Mouse (Mus musculus) bone marrow, adult 2 months (tissue): ENCODE measurements at regions not wholly inside any gene's neighbourhood (a gene's known extent, or its start where the extent isn't known, plus 50 kb on each side); places are given as distances from the start of the nearest gene placed in this dataset.
"Not testable (repeated sequence)": the region's sequence is repeated elsewhere in the genome, so short reads cannot be mapped to it uniquely, and the experiment has no call there.

Experiments
- H3K27ac ChIP-seq: fragments of 200-500 bp; 2 replicates; pipeline ENCODE4 v1.5.1; 2012; ENCODE audit warnings: low read depth, mild to moderate bottlenecking, control low read depth, inconsistent platforms, low read length; ENCODE audit not compliant: control insufficient read depth, poor library complexity, insufficient read depth
- H3K4me1 ChIP-seq: fragments of 200-500 bp; 2 replicates; pipeline ENCODE4 v1.6.1; 2011; ENCODE audit warnings: low read length; ENCODE audit not compliant: control insufficient read depth, insufficient read depth
- H3K4me3 ChIP-seq: fragments of 200-500 bp; replicated peaks from 2 replicates; pipeline ENCODE3; 2011; ENCODE audit warnings: mild to moderate bottlenecking, low read depth, low read length, control low read depth; ENCODE audit not compliant: control insufficient read depth
- CTCF ChIP-seq: fragments of 200-500 bp; IDR thresholded peaks from 2 replicates; pipeline ENCODE4 v1.5.1; 2011; ENCODE audit warnings: low read length, control low read depth; ENCODE audit not compliant: control insufficient read depth, insufficient read depth
- POLR2A ChIP-seq: fragments of 200-500 bp; IDR thresholded peaks from 2 replicates; pipeline ENCODE4 v1.6.1; 2011; ENCODE audit warnings: low read depth, mild to moderate bottlenecking, control low read depth, low read length, borderline replicate concordance; ENCODE audit not compliant: control insufficient read depth
- WGBS: fragments of 180-500 bp; shearing (Covaris S2); methylation state at CpG from one replicate; pipeline ENCODE4 v1.1.7; 2018; 5-methylcytosine and 5-hydroxymethylcytosine counted together

GRCm38 (mm10) chr6:89121023-89121745, 219.1 kb downstream of the Tpra1 start:
- TF ChIP-seq CTCF (no peak), POLR2A (no peak)
- no peak overlapping the region for H3K4me3 ChIP-seq
- no peaks in the 10 kb centered on the region for H3K4me1 ChIP-seq
- H3K27ac ChIP-seq, result no peak overlapping the region
- 76% methylated on average over 4 of the region's 4 CpGs for WGBS

DNA sequence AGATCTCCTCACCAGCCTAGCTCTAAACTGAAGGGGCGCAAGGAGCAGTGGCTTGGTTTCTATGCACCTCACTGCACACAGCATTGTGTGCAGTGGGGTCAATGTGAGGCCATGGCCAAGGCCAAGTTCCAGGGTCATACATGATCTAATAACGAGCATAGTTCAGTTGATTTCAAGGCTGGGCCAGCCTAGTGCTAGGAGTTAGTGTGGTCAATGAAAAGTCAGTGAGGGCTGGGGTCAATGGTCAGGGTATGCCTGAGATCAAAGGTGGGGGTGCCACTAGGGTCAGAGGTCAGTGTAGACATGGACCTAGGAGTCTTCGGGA, 219.7 kb downstream of the Tpra1 start:
- Histone ChIP-seq H3K4me1 (no peaks in the 10 kb centered on the region), H3K4me3 (no peak overlapping the region), H3K27ac (no peak overlapping the region)
- 81% methylated on average over 3 of the region's 3 CpGs for WGBS
- no peak for TF ChIP-seq POLR2A
- no peak for TF ChIP-seq CTCF

- Histone ChIP-seq H3K4me3 (no peak overlapping the region), H3K4me1 (no peaks in the 10 kb centered on the region), H3K27ac (no peak overlapping the region)
- WGBS, result 52% methylated on average over 9 of the region's 9 CpGs
- TF ChIP-seq CTCF (no peak), POLR2A (no peak)
Observed at GRCm38 (mm10) chr6:89125916-89126315, 223.9 kb downstream of the Tpra1 start.

- not testable (repeated sequence) for H3K27ac ChIP-seq, H3K4me3 ChIP-seq, H3K4me1 ChIP-seq
- WGBS, result 53% methylated on average over 5 of the region's 5 CpGs
Observed at GRCm38 (mm10) chr6:89128141-89128540, 226.1 kb downstream of the Tpra1 start.

- Histone ChIP-seq H3K4me3 (no peak overlapping the region), H3K4me1 (no peaks in the 10 kb centered on the region), H3K27ac (no peak overlapping the region)
- WGBS, result 66% methylated on average over 3 of the region's 3 CpGs
- no peak for TF ChIP-seq POLR2A
- no peak for TF ChIP-seq CTCF
Observed at GRCm38 (mm10) chr6:89140469-89140868, 222.0 kb downstream of the Plxna1 start.

DNA sequence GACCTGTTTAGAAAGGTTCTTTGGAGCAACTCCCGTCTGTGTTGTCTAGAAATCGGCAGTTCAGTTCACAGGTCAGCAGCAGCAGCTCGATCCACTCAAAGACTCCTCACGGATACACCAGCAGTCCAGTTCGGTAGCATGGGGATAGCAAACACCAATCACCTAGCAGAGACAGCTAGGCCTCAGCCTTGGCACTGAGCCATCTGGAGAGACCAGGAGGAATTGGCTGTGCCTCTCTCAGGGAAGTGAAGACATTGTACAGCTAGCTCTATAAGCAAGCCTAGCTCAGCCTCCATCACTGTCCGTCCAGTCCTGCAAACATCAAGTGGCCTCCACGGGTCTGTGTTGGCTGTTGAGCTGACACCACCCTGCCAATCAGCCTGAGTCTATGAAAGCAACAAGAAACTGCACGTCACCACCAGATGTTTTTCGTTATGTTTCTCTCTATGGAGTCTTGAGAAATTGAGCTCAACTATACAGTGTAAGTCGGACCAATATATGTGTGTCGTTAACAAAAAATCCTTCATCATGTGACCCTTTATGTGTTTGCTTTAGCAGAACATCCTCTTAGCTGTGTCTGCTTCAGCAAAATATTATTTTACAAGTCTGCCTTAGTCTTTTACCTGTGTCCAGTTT, 209.3 kb downstream of the Plxna1 start:
- 86% methylated on average over 11 of the region's 11 CpGs for WGBS
- H3K27ac ChIP-seq, result no peak overlapping the region
- no peaks in the 10 kb centered on the region for H3K4me1 ChIP-seq
- TF ChIP-seq CTCF (no peak), POLR2A (no peak)
- H3K4me3 ChIP-seq, result no peak overlapping the region

- 86% methylated on average over 1 of the region's 1 CpGs for WGBS
- TF ChIP-seq CTCF (no peak), POLR2A (no peak)
- H3K4me1 ChIP-seq, result no peaks in the 10 kb centered on the region
- no peak overlapping the region for H3K27ac ChIP-seq
- no peak overlapping the region for H3K4me3 ChIP-seq
Observed at GRCm38 (mm10) chr6:89157501-89157900, 204.9 kb downstream of the Plxna1 start.

DNA sequence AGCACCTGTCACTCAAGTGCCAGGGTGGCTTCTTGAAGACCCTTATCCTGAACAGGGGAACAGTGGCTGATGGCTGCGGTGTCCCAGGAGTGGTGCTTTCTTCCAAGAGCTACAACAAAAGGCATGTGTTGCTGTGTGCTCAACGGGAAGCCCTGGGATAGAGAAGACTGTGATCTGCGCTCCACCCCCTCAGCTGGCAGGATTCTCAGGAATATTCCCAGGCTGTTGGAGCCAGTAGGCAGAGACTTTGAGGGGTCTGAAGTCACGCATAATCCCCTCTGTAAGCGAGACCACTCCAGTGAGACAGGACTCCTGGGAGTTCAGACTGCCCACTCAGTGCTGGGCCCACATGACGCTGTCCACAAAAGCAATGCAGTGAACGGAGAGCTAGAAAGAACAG, 202.4 kb downstream of the Plxna1 start:
- Histone ChIP-seq H3K27ac (no peak overlapping the region), H3K4me3 (no peak overlapping the region), H3K4me1 (no peaks in the 10 kb centered on the region)
- no peak for TF ChIP-seq POLR2A
- TF ChIP-seq CTCF, result no peak
- 76% methylated on average over 7 of the region's 7 CpGs for WGBS

- TF ChIP-seq POLR2A (no peak), CTCF (no peak)
- Histone ChIP-seq H3K4me1 (no peaks in the 10 kb centered on the region), H3K4me3 (no peak overlapping the region), H3K27ac (no peak overlapping the region)
- WGBS, result 56% methylated on average over 1 of the region's 1 CpGs
Observed at GRCm38 (mm10) chr6:89161746-89162145, 200.7 kb downstream of the Plxna1 start.
